Mouse (Mus musculus) brain, embryonic 14.5 days (tissue): ENCODE results near the gene Lrrfip2.

ENCODE experiments used
- CTCF ChIP-seq: fragments of 200-500 bp; IDR thresholded peaks from 2 replicates; pipeline ENCODE4 v1.5.1; 2012; ENCODE audit warnings: inconsistent platforms, mild to moderate bottlenecking, moderate library complexity, borderline replicate concordance; ENCODE audit not compliant: insufficient read depth, insufficient read length; ENCODE audit errors: extremely low read depth
- POLR2A ChIP-seq: fragments of 200-500 bp; IDR thresholded peaks from 2 replicates; pipeline ENCODE4 v1.6.1; 2012; ENCODE audit warnings: mild to moderate bottlenecking, inconsistent platforms, borderline replicate concordance; ENCODE audit not compliant: poor library complexity, insufficient read depth, insufficient read length, severe bottlenecking; ENCODE audit errors: extremely low read depth

- TF ChIP-seq POLR2A (no peak), CTCF (no peak)
These were observed 103.2 kb downstream of the Lrrfip2 start for GRCm38 (mm10) chr9:111220551-111221080.
